Mouse (Mus musculus): ENCODE results near the gene Mtx1. TPM values are rescaled to one million over a fixed set of nuclear protein-coding genes. Genes with fewer than 3 reads are reported as not detected.
A peak's percentile ranks its signal among the peaks of the same experiment; 100 is the strongest.

Mtx1 gene
- polyA plus RNA-seq, 1 experiment from 2014 or later, result 188 TPM

DNA sequence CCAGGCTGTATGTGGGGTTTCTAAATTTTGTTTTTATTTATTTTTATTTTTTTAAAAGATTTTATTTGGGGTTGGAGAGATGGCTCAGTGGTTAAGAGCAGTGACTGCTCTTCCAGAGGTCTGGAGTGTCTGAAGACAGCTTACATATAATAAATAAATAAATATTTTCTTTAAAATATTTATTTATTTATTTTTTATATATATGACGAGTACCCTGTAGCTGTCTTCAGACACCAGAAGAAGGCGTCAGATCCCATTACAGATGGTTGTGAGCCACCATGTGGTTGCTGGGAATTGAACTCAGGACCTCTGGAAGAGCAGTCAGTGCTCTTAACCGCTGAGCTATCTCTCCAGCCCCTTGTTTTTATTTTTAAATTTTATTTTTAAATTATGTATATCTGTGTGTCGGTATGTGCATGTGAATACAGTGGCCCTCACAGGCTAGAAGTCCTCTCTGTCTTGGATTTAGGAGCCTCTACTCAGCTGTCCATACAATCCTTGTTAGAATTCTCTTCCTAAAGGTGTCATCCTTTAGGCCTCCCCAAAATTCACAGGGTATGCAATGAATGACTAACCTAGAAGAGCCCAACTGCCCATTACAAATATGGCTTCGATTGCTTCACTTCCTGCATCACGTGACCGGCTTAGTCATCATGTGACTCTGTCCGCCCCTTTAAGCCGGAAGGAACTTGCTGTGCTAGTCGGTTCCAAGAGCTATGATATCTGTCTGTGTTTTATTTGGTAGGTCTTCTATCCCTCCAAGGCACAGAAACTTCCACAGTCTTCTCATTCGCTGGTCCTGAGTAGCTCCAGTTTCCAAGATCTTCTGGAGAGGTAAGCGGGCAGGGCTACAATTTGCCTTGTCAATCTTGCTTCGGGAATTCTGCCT, 24.4 kb downstream of the Mtx1 start, which contains the start of gene Gba:
Gene Gba (plus strand): TSS at position 676 of the 889 bp plus-strand sequence.
- Histone ChIP-seq H3K9me3 (ENCODE audit: control insufficient read depth, low read length) (no peaks in the 10 kb centered on the region), H3K4me3 (ENCODE audit: low read length) (peak within 1 kb of the TSS; percentile 60), H3K4me1 (replicated peaks; ENCODE audit: control insufficient read depth, insufficient read depth, low read length) (peaks cover 4% of the 10 kb centered on the region), H3K27me3 (ENCODE audit: control insufficient read depth, insufficient read depth, low read depth, low read length) (no peaks in the 10 kb centered on the region), H3K9ac (ENCODE audit: low read length) (peak within 1 kb of the TSS; percentile 73), H3K36me3 (ENCODE audit: control insufficient read depth, insufficient read depth, low read length) (no peaks in the 10 kb centered on the region; the same call in 1 of the 2 replicates), H3K27ac (ENCODE audit: low read length) (0 out of 2 replicates have a peak within 1 kb of the TSS, but pooled peaks have one; percentile 3), H3K4me2 (ENCODE audit: low read depth, low read length) (peak within 1 kb of the TSS; percentile 82)
- WGBS, result 21% methylated on average over 13 of the region's 13 CpGs
- ATAC-seq (ENCODE audit: low read depth), result peak; percentile 91

DNA sequence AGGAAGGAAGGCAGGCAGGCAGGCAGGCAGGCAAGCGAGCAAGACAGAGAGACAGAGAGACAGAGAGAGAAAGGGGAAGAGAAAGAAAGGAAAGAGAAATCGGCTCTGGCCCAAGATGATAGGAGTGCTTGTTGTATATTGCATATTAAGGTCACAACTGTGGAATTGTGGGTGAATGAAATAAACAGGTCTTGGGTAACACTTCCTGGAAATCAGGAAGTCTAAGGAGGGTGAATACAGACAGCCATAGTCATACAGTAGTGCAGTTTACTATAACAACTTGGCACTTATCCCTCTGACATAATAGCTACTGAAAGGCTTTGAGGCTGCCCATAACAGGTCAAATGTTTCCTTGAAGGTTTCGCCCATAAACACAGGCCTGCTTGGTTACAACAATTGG, 27.0 kb downstream of the Mtx1 start:
- 63% methylated on average over 3 of the region's 3 CpGs for WGBS
- no peak overlapping the region for H3K4me2 ChIP-seq (ENCODE audit: low read depth, low read length)
- ATAC-seq (ENCODE audit: low read depth), result no peak
- H3K9ac ChIP-seq (ENCODE audit: low read length), result no peak overlapping the region
- no peak overlapping the region for H3K4me3 ChIP-seq (ENCODE audit: low read length)
- no peaks in the 10 kb centered on the region for H3K9me3 ChIP-seq (ENCODE audit: control insufficient read depth, low read length)
- H3K27me3 ChIP-seq (ENCODE audit: control insufficient read depth, insufficient read depth, low read depth, low read length), result no peaks in the 10 kb centered on the region
- H3K27ac ChIP-seq (ENCODE audit: low read length), result no peak overlapping the region
- peaks cover 12% of the 10 kb centered on the region for H3K4me1 ChIP-seq (replicated peaks; ENCODE audit: control insufficient read depth, insufficient read depth, low read length)
- no peaks in the 10 kb centered on the region for H3K36me3 ChIP-seq (ENCODE audit: control insufficient read depth, insufficient read depth, low read length)

DNA sequence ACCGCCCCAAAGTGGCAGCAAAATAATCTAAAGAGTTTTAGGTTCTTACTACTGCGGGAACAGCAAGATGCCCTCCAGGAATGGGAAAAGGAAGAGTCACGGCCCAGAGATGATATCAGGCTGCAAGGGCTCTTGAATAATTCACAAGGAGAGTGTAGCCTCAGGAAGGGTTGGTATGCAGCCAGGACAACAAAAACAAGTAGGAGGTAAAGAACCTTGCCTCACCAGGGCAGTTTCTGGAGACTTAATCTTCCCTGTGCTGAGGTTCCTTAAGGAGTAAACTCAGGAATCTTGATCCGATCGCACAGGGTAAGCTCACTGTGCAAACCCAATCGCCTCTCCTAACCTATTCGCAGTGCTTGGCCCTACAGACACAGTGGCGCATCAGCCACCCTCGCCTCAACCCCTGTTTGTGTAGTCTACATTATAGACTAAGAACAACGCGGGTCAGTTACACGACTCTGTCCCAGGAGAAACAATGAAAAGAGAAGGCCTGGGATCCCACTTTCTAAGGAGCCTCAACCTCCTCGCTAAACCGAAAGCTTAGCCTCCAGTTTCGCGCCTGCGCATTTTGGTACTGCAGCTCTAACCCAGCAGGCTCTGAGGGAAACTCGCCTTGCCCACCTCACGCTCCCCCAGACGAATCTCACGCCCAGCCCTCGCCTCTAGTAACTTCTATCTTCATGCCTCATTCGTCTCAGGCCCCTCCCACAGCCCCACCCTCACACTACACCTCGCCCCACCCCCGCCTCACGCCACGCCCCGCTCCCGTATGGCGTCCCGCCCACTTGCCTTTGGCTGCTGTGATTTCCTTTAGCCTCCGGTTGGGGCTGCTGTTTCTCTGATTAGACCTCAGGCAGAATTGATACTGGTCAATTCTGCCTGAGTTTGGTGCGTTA, 30.7 kb downstream of the Mtx1 start:
- 7% methylated on average over 33 of the region's 33 CpGs for WGBS
- Histone ChIP-seq H3K9me3 (ENCODE audit: control insufficient read depth, low read length) (no peaks in the 10 kb centered on the region), H3K4me3 (ENCODE audit: low read length) (peak overlapping the region; percentile 61), H3K9ac (ENCODE audit: low read length) (peak overlapping the region; percentile 82), H3K27me3 (ENCODE audit: control insufficient read depth, insufficient read depth, low read depth, low read length) (no peaks in the 10 kb centered on the region), H3K27ac (ENCODE audit: low read length) (peak overlapping the region; percentile 91), H3K4me2 (ENCODE audit: low read depth, low read length) (peak overlapping the region; percentile 80), H3K4me1 (replicated peaks; ENCODE audit: control insufficient read depth, insufficient read depth, low read length) (peaks cover 7% of the 10 kb centered on the region), H3K36me3 (ENCODE audit: control insufficient read depth, insufficient read depth, low read length) (no peaks in the 10 kb centered on the region)
- peak; percentile 99 for ATAC-seq (ENCODE audit: low read depth)

DNA sequence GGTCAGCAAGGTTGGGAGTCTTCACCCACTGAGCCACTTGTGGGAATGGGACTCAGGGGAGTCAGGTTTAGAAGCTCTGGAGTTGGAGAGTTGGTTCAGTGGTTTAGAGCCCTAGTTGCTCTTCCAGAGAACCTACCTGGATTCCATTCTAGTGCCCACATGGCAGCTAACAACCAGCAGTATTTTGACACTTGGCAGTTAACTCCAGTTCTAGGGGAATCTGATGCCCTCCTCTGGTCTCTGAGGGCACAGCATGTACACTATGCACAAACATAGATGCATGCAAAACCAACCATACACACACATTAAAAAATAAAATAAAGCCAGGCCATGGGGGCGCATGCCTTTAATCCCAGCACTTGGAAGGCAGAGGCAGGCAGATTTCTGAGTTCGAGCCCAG, 33.0 kb downstream of the Mtx1 start:
- Histone ChIP-seq H3K27ac (ENCODE audit: low read length) (no peak overlapping the region), H3K27me3 (ENCODE audit: control insufficient read depth, insufficient read depth, low read depth, low read length) (no peaks in the 10 kb centered on the region), H3K4me2 (ENCODE audit: low read depth, low read length) (no peak overlapping the region), H3K4me1 (replicated peaks; ENCODE audit: control insufficient read depth, insufficient read depth, low read length) (peaks cover 7% of the 10 kb centered on the region), H3K9ac (ENCODE audit: low read length) (no peak overlapping the region), H3K9me3 (ENCODE audit: control insufficient read depth, low read length) (no peaks in the 10 kb centered on the region), H3K36me3 (ENCODE audit: control insufficient read depth, insufficient read depth, low read length) (no peaks in the 10 kb centered on the region), H3K4me3 (ENCODE audit: low read length) (no peak overlapping the region)
- WGBS, result 86% methylated on average over 2 of the region's 2 CpGs
- ATAC-seq (ENCODE audit: low read depth), result no peak

DNA sequence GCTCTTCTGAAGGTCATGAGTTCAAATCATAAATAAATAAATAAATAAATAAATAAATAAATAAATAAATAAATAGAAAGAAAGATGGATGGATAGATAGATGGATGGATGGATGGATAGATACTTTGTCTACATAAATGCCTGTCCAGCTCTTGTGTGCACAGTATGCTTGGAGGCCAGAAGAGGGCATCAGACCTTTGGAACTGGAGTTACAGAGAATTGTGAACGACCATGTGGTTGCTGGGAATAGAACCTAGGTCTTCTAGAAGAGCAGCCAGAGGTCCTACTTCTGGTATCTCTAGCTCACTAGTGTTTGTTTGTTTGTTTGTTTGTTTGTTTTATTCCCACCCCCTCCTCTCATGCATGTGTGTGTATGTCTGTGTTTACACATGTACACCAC, 33.5 kb downstream of the Mtx1 start:
- no peak overlapping the region for H3K4me2 ChIP-seq (ENCODE audit: low read depth, low read length)
- no peaks in the 10 kb centered on the region for H3K36me3 ChIP-seq (ENCODE audit: control insufficient read depth, insufficient read depth, low read length)
- H3K9me3 ChIP-seq (ENCODE audit: control insufficient read depth, low read length), result no peaks in the 10 kb centered on the region
- H3K9ac ChIP-seq (ENCODE audit: low read length), result no peak overlapping the region
- H3K4me1 ChIP-seq (replicated peaks; ENCODE audit: control insufficient read depth, insufficient read depth, low read length), result peaks cover 7% of the 10 kb centered on the region
- H3K27ac ChIP-seq (ENCODE audit: low read length), result no peak overlapping the region
- no peak for ATAC-seq (ENCODE audit: low read depth)
- WGBS, result 40% methylated on average over 1 of the region's 1 CpGs
- no peak overlapping the region for H3K4me3 ChIP-seq (ENCODE audit: low read length)
- H3K27me3 ChIP-seq (ENCODE audit: control insufficient read depth, insufficient read depth, low read depth, low read length), result no peaks in the 10 kb centered on the region

DNA sequence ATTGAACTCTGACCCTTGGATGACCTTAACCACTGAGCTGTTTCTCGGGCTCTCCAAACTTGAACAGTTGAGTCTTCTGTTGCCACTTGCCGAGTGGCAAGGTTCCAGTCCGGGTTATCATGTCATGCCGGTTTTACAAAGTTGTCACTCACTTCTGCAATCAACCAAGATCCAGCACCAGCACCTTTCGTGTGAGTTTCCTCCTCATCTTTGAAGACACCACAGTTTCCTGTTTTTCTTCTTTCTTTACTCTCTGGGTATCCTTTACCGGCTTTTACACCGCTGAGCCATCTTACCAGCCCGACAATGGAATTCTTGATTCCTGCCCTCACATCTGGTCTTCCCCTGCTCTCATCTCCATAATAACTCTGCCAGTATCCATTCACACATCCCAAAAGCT, 36.5 kb downstream of the Mtx1 start:
- 79% methylated on average over 8 of the region's 8 CpGs for WGBS
- no peak overlapping the region for H3K4me3 ChIP-seq (ENCODE audit: low read length)
- no peaks in the 10 kb centered on the region for H3K27me3 ChIP-seq (ENCODE audit: control insufficient read depth, insufficient read depth, low read depth, low read length)
- ATAC-seq (ENCODE audit: low read depth), result no peak
- no peaks in the 10 kb centered on the region for H3K36me3 ChIP-seq (ENCODE audit: control insufficient read depth, insufficient read depth, low read length)
- H3K9ac ChIP-seq (ENCODE audit: low read length), result no peak overlapping the region
- H3K27ac ChIP-seq (ENCODE audit: low read length), result no peak overlapping the region
- peaks cover under 1% of the 10 kb centered on the region for H3K4me1 ChIP-seq (replicated peaks; ENCODE audit: control insufficient read depth, insufficient read depth, low read length)
- H3K9me3 ChIP-seq (ENCODE audit: control insufficient read depth, low read length), result no peaks in the 10 kb centered on the region
- no peak overlapping the region for H3K4me2 ChIP-seq (ENCODE audit: low read depth, low read length)

DNA sequence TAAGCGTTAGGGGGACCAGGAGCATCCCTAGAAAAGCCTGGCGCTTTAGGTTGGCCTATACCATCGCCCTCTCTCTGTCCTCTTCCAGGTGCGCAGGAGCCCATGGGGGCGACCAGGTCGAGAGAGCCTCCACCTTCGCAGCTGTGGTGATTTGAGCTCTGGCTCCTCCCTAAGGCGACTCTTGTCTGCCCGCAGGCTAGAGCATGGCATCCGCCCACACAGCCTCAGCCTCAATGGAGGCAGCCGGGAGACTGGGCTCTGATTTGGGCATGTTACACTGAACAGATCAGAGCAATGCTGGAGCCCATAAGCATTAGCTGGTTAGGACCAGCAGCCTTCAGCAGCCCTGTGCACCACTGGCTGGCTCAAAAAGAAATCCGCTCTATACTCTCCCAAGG, 38.4 kb downstream of the Mtx1 start:
- Histone ChIP-seq H3K4me2 (ENCODE audit: low read depth, low read length) (no peak overlapping the region), H3K4me3 (ENCODE audit: low read length) (no peak overlapping the region), H3K4me1 (replicated peaks; ENCODE audit: control insufficient read depth, insufficient read depth, low read length) (peaks cover 8% of the 10 kb centered on the region), H3K27ac (ENCODE audit: low read length) (no peak overlapping the region), H3K36me3 (ENCODE audit: control insufficient read depth, insufficient read depth, low read length) (no peaks in the 10 kb centered on the region), H3K27me3 (ENCODE audit: control insufficient read depth, insufficient read depth, low read depth, low read length) (no peaks in the 10 kb centered on the region), H3K9me3 (ENCODE audit: control insufficient read depth, low read length) (no peaks in the 10 kb centered on the region), H3K9ac (ENCODE audit: low read length) (no peak overlapping the region)
- WGBS, result 77% methylated on average over 12 of the region's 12 CpGs
- no peak for ATAC-seq (ENCODE audit: low read depth)

DNA sequence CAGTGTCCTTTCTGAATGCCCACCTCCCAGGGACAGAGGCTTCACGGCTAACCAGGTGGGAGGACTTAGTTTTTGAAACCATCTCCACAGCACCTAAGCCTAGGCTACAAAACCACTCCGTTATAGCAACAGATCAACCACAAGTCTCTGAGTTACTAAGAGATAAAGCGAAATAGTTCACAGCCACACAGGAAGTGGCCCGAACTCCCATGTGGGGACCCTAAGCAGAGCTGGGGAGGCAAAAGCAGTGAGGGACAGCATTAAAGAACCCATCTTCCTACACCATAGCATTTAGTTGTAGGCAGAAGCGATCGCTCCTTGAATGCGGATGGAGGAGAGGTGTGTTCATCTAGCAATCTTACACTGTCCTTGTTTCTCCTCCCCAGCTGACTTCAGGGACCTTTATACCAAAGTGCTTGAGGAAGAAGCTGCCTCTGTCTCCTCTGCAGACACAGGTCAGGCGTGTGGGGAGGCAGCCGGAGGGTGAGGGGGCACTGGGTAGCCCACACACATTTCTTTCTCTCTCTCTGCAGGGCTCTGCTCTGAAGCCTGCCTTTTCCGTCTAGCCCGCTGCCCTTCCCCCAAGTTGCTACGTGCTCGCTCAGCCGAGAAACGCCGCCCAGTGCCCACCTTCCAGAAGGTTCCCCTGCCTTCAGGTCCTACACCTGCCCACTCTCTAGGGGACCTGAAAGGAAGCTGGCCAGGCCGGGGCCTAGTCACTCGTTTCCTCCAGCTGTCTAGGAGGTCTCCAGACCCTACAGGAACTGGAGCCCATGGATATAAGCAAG, 39.0 kb downstream of the Mtx1 start:
- Histone ChIP-seq H3K9ac (ENCODE audit: low read length) (no peak overlapping the region), H3K27me3 (ENCODE audit: control insufficient read depth, insufficient read depth, low read depth, low read length) (no peaks in the 10 kb centered on the region), H3K27ac (ENCODE audit: low read length) (no peak overlapping the region), H3K4me2 (ENCODE audit: low read depth, low read length) (no peak overlapping the region), H3K9me3 (ENCODE audit: control insufficient read depth, low read length) (no peaks in the 10 kb centered on the region), H3K4me1 (replicated peaks; ENCODE audit: control insufficient read depth, insufficient read depth, low read length) (peaks cover 8% of the 10 kb centered on the region), H3K4me3 (ENCODE audit: low read length) (no peak overlapping the region), H3K36me3 (ENCODE audit: control insufficient read depth, insufficient read depth, low read length) (no peaks in the 10 kb centered on the region)
- 81% methylated on average over 18 of the region's 18 CpGs for WGBS
- ATAC-seq (ENCODE audit: low read depth), result no peak

All from lung, embryonic 16.5 days (tissue).